Mouse (Mus musculus): ENCODE measurements around the gene Pde4b.
"Not testable (repeated sequence)": the region's sequence is repeated elsewhere in the genome, so short reads cannot be mapped to it uniquely, and the experiment has no call there.

Pde4b gene

GRCm38 (mm10) chr4:102087091-102087565 lies at the start of gene Pde4b:
Gene Pde4b, plus strand, starts transcription at chr4:102087543.
- in situ Hi-C loops (cut with MboI), result no loop called here

GRCm38 (mm10) chr4:102040190-102040589 lies 47.2 kb upstream of the Pde4b start:
- in situ Hi-C loops (cut with MboI), result no loop called here

GRCm38 (mm10) chr4:102045183-102046140 lies 41.9 kb upstream of the Pde4b start:
- in situ Hi-C loops (cut with MboI), result no loop called here

GRCm38 (mm10) chr4:102049368-102049767 lies 38.0 kb upstream of the Pde4b start:
- in situ Hi-C loops (cut with MboI), result not testable (repeated sequence)

- in situ Hi-C loops (cut with MboI), result no loop called here
These were observed 26.0 kb upstream of the Pde4b start for GRCm38 (mm10) chr4:102061322-102061721.

DNA sequence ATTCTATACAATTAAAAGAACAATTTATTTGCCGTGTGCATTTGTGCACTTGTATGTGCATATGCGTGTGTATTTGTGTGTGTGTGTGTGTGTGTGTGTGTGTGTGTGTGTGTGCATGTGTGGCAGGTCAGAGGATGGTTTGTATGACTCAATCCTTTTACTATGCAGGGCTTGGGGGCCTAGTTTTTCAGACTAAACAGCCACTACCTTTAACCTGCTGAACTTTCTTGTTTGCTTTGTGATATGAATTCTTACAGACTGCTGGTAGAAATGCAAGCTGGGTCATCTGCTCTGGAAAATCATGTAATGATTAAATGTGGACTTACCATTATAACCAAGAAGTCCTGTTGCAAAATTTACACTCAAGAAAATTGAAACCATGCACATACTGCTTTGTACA lies 18.0 kb upstream of the Pde4b start:
- in situ Hi-C loops (cut with MboI), result no loop called here

DNA sequence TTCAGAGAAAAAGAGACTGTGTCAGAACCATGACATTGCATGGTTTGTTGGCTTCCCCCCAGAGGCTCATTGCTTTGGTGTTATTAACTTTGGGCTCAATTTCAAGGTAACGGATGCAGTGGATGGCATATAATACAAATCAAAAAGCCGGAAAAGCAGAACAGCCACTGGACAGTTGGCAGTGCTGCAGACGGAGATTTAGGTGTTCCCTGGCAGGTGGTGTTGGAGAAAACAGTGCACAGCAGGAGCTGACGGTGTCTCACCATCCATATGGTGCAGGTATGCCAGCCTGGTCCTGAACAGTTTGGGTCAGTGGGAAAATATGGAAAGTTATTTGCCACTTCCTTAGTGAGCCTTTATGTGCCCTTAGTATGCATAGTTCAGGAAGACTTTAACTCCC lies 1.0 kb upstream of the Pde4b start:
- in situ Hi-C loops (cut with MboI), result no loop called here

- in situ Hi-C loops (cut with MboI), result no loop called here
These were observed 357 bp downstream of the Pde4b start for GRCm38 (mm10) chr4:102087566-102088234.

DNA sequence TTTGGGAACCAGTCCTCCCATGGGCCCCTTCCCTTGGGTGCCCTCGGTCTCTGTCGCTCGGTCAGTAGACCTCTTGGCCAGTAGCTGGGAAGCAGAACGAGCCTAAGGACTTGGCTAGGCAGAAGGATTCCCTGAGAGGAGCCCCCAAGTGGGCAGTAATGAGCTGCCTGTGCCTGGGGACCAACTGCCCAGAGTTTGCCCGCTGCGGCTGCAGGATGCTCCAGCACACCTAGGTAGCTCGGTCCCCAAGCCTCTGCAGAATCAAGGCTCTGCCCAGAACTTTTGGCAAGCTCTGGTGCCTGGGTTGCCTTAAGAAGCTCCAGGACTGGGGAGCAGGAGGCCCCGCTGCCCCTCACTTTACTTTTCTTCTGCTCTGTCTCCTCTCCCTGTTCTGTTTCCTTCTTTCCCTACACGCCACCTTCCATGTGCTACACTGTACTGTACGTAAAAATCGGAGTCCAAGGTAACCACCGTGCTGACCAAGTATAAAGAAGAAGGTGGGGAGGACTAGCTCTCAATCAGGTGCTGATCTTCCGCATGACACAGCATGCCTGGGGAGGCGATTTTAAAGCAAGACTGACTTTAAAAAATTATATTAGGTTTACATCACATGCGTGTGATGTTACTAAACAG lies 1.0 kb downstream of the Pde4b start:
- in situ Hi-C loops (cut with MboI), result no loop called here

DNA sequence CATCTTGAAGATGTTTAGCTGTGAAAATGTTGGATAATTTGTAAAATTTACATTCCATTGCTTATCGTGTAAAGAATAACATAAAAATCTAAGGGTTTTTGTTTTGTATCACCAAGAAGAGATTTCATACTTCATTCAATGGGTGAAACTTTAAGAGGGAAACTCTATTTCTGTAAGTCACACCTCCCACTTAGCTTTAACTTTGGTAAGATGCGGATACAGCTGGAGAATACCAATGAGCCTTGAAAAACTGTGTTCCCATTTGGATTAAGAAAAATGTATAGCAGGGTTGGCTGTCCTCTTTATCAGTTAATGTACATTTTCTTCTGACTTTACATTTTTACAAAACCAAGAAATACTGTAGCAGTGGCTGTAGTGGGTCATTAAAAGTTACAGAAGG lies 8.5 kb downstream of the Pde4b start:
- in situ Hi-C loops (cut with MboI), result no loop called here

GRCm38 (mm10) chr4:102102241-102102640 lies 14.9 kb downstream of the Pde4b start:
- in situ Hi-C loops (cut with MboI), result no loop called here

GRCm38 (mm10) chr4:102104534-102105014 lies 17.2 kb downstream of the Pde4b start:
- in situ Hi-C loops (cut with MboI), result no loop called here

- in situ Hi-C loops (cut with MboI), result no loop called here
These were observed 19.4 kb downstream of the Pde4b start for GRCm38 (mm10) chr4:102106771-102107170.

DNA sequence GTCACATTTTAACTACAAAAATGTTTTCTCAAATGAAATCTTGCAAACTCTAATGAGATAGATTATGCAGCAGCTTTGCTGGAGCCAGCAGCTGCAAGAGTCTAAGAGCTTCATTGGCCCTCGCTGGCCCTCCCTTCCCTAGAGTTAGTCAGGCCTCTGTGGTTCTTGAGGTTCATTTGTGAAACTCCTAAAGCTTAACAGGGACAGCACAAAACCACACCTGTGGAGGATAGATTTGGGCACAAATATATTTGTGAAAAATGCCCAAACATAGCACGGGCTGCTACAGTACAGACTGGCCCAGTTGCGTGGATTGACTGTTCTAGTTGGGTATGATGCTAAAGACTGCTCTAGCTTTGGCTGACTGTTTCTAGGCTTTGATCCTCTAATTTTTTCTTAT lies 32.1 kb downstream of the Pde4b start:
- in situ Hi-C loops (cut with MboI), result no loop called here

GRCm38 (mm10) chr4:102136366-102136849 lies 49.1 kb downstream of the Pde4b start:
- in situ Hi-C loops (cut with MboI), result no loop called here

- in situ Hi-C loops (cut with MboI), result no loop called here
These were observed 51.0 kb downstream of the Pde4b start for GRCm38 (mm10) chr4:102138346-102138745.

- in situ Hi-C loops (cut with MboI), result no loop called here
These were observed 53.9 kb downstream of the Pde4b start for GRCm38 (mm10) chr4:102141241-102141640.

- in situ Hi-C loops (cut with MboI), result no loop called here
These were observed 61.4 kb downstream of the Pde4b start for GRCm38 (mm10) chr4:102148766-102149165.

DNA sequence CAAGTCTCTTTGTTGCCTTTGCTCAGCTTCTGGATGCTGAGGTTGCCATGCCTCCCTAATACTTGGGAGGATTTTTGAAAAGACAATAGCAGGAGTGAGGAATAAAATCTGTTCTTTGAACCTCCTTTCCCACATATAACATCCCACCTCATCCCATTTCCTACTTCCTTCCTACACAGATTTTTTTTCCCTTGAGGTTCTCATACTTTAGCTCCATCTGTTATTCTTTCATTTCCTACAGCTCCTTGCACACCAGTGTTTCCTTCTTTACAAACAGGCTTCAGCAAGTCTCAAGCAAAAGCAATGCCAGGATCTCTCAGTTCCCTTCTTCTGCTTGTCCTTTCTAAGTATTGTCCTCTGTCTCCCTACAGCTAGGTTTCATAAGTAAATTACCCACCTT lies 71.8 kb downstream of the Pde4b start:
- in situ Hi-C loops (cut with MboI), result no loop called here

DNA sequence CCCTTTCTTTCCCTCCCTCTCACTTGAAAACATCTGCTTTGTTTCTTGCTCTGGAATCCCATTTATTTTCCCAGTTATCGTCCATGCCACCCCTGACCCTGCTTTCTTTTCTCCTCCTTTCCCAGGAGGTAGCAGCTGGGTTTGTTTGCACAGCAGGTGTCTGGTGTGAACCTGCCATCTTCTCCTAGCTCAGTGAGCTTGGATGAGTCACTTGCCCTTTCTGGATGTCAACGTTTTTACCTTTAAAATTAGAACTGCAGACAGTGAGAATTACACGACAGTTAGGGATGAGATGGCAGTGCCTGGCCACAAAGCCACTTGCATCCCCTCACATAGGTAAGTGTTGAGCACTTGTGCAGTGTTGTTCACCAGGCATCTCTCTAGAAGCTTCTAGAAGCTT lies 84.3 kb downstream of the Pde4b start:
- in situ Hi-C loops (cut with MboI), result no loop called here

GRCm38 (mm10) chr4:102172711-102173213 lies 85.4 kb downstream of the Pde4b start:
- in situ Hi-C loops (cut with MboI), result no loop called here

DNA sequence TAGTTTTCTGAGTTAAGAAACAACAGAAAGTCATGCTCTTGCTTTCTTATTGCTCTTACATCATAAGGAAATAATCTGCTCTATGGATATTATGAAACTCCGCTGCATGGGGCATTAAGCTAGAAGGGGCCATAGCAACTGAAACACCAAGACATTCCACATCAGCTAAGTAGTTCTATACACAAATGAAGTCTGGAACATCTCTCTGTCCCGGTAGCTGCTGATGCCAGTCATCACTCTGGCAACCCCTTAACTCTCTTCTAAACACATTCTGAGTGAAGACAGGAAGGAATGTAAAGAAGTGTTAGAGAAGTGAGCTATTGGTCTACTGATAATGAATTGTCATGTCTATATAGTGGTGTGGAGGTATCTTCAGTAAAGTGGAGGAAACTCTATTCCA lies 88.6 kb downstream of the Pde4b start:
- in situ Hi-C loops (cut with MboI), result no loop called here

Measured in mature B cell (primary cell).